Mouse (Mus musculus): Measurements from ENCODE around the gene Pxt1. TPM values are rescaled to one million over a fixed set of nuclear protein-coding genes. Genes with fewer than 3 reads are reported as not detected.

Pxt1 gene
- total RNA-seq, 2 experiments from 2014 or later: not detected

GRCm38 (mm10) chr17:28950751-28951150 lies 7.1 kb upstream of the Pxt1 start:
- intact Hi-C loops (cut with DNase I): no loop called here

GRCm38 (mm10) chr17:28948661-28949060 lies 5.0 kb upstream of the Pxt1 start:
- no peak for DNase-seq (ENCODE audit: low spot score in 2 of 2)
- intact Hi-C loops (cut with DNase I): no loop called here

More at GRCm38 (mm10) chr17:28950751-28951150, 7.1 kb upstream of the Pxt1 start:
- no peak for DNase-seq (ENCODE audit: low spot score in 2 of 2)

- intact Hi-C loops (cut with DNase I): no loop called here
- no peak for DNase-seq (ENCODE audit: low spot score in 2 of 2)
Observed at GRCm38 (mm10) chr17:28947011-28947939, 3.6 kb upstream of the Pxt1 start.

DNA sequence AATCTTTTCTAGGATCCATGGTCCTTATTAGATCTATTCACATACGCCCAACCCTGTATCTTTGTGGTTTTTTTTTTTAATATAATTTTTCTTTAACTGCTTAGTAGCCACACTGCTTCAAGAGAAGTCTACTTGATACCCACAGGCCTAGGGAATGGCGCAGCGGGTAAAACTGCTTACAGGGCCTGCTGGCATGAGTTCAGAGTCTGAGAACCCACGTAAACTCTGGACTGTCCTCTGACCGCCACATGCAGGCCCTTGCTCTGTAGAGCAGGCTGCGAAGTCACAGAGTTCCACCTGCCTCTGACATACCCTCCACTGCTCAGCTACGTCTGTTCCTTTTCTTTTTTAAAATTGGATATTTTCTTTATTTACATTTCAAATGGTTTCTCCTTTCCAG lies 841 bp upstream of the Pxt1 start:
- no peak for DNase-seq (ENCODE audit: low spot score in 2 of 2)
- intact Hi-C loops (cut with DNase I): no loop called here

DNA sequence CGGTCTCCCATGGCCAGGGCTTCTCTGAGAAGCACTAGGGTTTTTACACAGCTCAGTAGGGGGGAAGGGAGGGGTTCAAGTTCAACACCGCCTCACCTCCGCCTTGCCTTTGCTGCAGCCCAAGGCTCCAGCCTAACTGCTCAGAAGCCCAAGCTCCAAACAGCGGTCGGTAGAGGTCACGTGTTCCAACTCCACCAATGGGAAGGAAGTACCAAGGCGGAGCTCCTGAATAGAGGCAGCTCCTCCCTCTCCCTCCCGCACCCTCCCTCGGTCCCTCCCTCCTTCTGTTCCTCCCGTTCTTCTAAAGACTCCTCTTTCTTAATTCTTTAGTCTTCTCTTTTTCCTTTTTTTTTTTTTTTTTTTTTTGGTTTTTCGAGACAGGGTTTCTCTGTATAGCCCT lies 1.5 kb downstream of the Pxt1 start:
- intact Hi-C loops (cut with DNase I): no loop called here
- no peak for DNase-seq (ENCODE audit: low spot score in 2 of 2)

DNA sequence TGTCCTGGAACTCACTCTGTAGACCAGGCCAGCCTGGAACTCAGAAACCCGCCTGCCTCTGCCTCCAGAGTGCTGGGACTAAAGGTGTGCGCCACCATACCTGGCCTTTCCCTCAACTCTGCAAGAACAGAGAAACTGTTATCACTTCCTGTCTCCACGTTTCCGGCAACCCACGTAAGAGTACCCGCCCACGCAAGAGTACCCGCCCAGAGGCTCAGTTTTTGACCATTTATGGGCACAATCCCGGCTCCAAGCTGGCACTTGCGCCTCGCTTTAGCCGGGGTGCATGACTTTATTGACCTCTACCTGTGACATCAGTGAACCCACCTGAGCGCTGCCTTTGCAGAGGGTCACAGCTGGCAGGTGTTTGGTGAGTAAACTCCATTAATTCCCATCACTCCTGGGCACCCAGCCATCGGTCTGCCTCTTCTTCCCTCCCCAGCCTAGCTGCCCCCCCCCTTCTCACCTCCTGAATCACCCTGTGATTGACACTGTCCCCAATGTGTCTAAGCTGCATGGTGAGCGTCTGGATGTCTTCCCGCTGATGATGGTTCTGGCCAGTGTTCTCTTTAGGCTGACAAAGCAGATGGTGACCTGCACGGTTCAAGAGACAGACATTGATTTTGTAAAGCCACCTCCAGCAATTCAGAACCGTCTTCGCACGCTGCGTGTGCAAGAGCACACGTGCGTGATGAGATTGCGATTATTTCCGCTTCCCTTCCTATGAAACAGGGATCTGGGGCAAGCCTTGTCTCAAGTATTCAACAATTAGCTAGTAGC lies 2.7 kb downstream of the Pxt1 start:
- intact Hi-C loops (cut with DNase I): no loop called here
- no peak for DNase-seq (ENCODE audit: low spot score in 2 of 2)

DNA sequence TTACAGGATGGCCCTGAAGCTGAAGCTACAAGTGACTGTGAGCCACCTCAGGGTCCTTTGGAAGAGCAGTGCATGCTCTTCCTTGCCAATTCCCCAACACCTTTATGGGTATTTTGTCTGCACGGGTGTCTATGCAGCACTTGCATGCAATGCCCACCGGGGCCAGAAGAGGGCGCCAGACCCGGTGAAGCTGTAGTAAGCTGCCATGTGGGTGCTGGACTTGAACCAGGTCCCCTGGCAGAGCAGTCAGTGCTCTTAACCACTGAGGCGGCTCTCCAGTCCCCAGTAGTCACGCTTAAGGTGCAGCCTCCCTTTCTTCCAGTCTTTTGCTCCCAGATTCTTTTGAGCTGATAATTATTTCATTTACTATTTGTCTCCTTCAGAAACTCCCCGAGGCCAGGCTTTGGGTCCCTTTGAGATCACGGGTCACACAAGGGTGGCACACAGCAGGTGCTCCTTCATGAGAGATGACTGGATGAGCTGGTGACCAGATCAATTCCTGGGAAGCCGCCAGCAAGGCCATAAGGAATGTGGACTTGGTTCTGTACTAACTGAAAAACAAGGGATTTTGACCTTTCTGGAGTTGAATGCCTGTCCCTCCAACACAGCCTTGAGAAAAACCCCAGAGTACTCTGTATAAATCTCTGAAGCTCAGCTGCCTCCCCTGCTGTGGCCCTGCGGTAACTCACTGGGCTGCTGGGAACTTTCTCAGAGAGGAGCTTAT lies 6.9 kb downstream of the Pxt1 start:
- no peak for DNase-seq (ENCODE audit: low spot score in 2 of 2)
- intact Hi-C loops (cut with DNase I): no loop called here

DNA sequence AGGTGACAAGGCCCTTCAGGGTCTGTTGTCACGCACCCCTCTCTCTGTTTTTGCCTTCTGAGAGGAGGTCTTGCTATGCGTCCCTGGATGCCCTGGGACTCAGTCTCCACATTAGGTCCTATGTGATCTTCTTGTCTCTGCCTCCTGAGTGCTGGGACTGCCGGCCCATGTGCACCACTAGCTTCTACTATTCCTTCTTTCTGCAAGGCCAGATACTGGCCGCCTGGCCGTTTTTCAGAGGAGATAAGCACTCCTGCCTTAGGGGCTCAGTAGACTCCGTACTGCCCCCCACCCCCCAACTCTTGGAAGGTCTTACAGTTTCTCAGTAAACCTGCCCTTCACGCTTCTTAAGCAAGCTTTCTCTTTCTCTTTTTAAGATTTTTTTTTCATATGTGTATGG lies 7.5 kb downstream of the Pxt1 start:
- no peak for DNase-seq (ENCODE audit: low spot score in 2 of 2)
- intact Hi-C loops (cut with DNase I): no loop called here

DNA sequence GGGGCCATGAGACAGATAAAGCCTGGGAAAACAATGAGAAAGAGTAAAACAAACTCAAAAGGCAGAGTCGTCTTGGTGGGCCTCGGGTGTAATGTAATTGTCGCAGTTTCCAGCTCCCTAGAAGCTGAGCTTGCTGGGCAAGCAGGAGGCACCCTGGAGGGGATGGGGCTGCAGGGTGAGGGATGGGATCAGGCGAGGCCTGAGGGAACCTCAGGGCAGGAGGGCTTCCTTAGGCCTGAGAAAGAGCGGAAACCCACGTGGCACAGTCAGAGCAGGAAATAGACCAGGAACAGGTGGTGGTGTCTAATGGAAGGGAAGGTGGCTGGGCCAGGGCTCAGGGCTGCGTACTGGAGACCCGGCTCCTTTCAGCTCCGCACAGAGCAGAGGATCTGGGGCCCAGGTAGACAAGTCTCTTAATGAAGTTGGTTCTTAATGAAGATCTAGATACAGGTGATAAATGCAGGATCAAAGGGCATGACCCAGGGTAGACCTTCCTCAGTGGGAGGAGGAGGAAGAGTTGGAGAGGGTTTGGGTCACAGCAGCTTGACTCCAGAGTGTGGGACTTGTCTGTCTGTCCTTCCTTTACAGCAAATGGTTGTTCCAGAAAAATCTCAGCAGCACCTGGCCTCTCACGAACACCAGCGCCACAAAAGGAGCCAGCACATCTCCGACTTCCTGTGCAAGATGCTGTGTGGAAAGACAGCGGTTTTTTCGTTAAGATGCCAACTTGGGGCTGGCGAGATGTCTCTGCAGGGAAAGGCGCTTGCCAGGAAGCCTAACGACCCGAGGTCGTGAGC lies 9.3 kb downstream of the Pxt1 start:
- DNase-seq (ENCODE audit: low spot score in 2 of 2): no peak
- intact Hi-C loops (cut with DNase I): no loop called here

GRCm38 (mm10) chr17:28932274-28932673 lies 11.4 kb downstream of the Pxt1 start:
- DNase-seq (ENCODE audit: low spot score in 2 of 2): no peak
- intact Hi-C loops (cut with DNase I): no loop called here

- intact Hi-C loops (cut with DNase I): no loop called here
- DNase-seq (ENCODE audit: low spot score in 2 of 2): no peak
Observed at GRCm38 (mm10) chr17:28931436-28932211, 12.0 kb downstream of the Pxt1 start.

- DNase-seq (ENCODE audit: low spot score in 2 of 2): peak; percentile 64 to 71
- intact Hi-C loops (cut with DNase I): no loop called here
Observed at GRCm38 (mm10) chr17:28930392-28931074, 13.1 kb downstream of the Pxt1 start.

DNA sequence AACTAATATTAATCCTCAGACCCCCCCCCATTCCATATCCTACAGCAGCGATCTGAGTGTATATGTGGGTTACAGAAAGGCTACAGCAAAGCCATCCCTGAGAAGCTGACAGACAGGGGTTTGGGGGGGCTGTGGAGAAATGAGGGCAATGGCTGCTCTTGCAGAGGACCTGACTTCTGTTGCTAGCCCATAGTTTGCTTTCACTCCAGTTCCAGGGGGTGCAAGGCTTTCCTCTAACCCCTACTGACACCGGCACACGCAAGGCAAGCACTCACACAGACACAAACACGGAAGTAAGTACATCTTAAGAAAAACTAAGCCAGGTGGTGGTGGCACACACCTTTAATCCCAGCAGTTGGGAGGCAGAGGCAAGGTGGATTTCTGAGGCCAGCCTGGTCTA lies 14.3 kb downstream of the Pxt1 start:
- no peak for DNase-seq (ENCODE audit: low spot score in 2 of 2)
- intact Hi-C loops (cut with DNase I): loop anchor here (5.0 kb wide), 2 partner anchors 47 to 167 kb away; no protein-coding TSS in a partner anchor

GRCm38 (mm10) chr17:28928004-28928403 lies 15.6 kb downstream of the Pxt1 start:
- intact Hi-C loops (cut with DNase I): loop anchor here (5.0 kb wide), 2 partner anchors 46 to 166 kb away; no protein-coding TSS in a partner anchor
- DNase-seq (ENCODE audit: low spot score in 2 of 2): no peak

DNA sequence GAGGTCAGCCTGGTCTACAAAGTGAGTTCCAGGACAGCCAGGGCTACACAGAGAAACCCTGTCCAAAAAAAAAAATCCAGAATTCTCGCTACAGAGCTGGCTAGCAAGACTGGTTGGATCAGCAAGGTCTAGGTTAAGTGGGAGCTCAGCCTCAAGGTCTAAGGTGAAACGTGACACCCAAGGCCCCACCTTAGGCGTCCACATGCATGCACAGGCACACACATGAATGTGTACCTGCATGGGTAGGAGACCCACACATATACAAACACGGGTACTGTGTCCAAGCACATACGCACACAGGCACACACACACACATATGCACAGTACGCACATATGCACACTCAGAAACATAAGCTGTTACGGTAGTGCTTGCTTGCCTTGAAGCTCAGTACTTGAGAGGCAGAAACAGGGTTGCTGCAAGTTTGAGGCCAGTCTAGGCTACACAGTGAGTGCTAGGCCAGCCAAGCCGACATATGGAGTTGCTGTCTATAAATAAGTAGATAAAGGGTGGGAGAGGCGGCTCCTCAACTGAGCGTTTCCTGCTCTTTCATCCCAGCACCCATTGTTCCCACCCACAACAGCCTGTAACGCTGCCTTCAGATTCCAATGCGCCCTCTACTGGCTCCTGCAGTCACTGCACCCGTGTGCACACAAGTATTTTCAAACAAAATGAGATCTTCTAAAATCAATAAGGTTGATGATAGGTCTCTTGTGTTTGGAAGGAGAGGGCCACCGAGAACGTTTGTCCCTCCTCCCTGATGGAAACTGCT lies 16.6 kb downstream of the Pxt1 start:
- DNase-seq (ENCODE audit: low spot score in 2 of 2): peak; percentile 46 to 55
- intact Hi-C loops (cut with DNase I): loop anchor here (2.0 to 5.0 kb wide), 3 partner anchors 45 to 165 kb away; no protein-coding TSS in a partner anchor

DNA sequence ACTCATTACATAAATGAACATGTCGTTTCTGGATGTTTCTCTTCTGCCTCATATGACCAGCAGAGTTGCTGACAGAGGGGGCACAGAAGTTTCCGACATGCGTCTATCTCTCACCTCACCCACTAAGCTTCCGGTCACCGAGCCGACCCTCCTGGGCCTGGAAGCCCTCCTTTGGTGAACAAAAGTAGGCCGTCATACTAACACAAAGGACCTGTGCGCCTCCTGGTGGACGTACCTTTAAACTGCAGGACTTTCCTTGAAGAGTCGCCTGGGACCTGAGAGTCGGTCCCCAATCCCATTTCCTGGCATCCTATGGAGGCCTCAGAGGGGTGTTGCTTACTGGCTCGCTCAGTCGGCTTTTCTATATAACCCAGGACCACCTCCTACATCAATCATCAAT lies 17.3 kb downstream of the Pxt1 start:
- DNase-seq (ENCODE audit: low spot score in 2 of 2): peak; percentile 84 to 88
- intact Hi-C loops (cut with DNase I): loop anchor here (2.0 to 5.0 kb wide), 3 partner anchors 44 to 164 kb away; no protein-coding TSS in a partner anchor
